Mouse (Mus musculus) ES-Bruce4 (cell line): ENCODE data around the gene Hecw2.

Experiments
- CTCF ChIP-seq: IDR thresholded peaks from one replicate; pipeline ENCODE4 v1.8.1; 2011; ENCODE audit warnings: low read depth, low read length
- EP300 ChIP-seq: IDR thresholded peaks from 2 replicates; pipeline ENCODE4 v1.6.1; 2011; ENCODE audit warnings: low read depth, low read length; ENCODE audit not compliant: insufficient read depth

GRCm38 (mm10) chr1:53829089-53829488 lies 365.9 kb downstream of the Hecw2 start:
- TF ChIP-seq EP300 (no peak), CTCF (no peak)
